Mouse (Mus musculus) limb, embryonic 14.5 days (tissue): Measurements from ENCODE around the gene Robo1. TPM values are rescaled to one million over a fixed set of nuclear protein-coding genes. Genes with fewer than 3 reads are reported as not detected.

ENCODE experiments used
- ATAC-seq: fragments of 200-750 bp; cut with Nextera tagmentation; 2 replicates; pipeline ENCODE4 v1.8.0; 2017; ENCODE audit warnings: low read depth, moderate number of reproducible peaks, moderate TSS enrichment; ENCODE audit not compliant: low FRiP score
- DNase-seq: peaks from one replicate; pipeline ENCODE4 v3.0.0-alpha.2; 2015; ENCODE audit warnings: low spot score
- H3K27ac ChIP-seq: fragments of 300-500 bp; sonication (generic); replicated peaks from 2 replicates; pipeline ENCODE4 v1.5.1; 2014; ENCODE audit warnings: low read depth, mild to moderate bottlenecking, low read length, moderate library complexity, mixed read lengths
- H3K27me3 ChIP-seq: fragments of 300-500 bp; sonication (generic); 2 replicates; pipeline ENCODE4 v1.6.1; 2014; ENCODE audit warnings: low read length, mixed read lengths; ENCODE audit not compliant: control insufficient read depth, insufficient read depth
- H3K36me3 ChIP-seq: fragments of 300-500 bp; sonication (generic); 2 replicates; pipeline ENCODE4 v1.6.1; 2014; ENCODE audit warnings: mild to moderate bottlenecking, low read length, moderate library complexity, mixed read lengths; ENCODE audit not compliant: control insufficient read depth, insufficient read depth
- H3K4me1 ChIP-seq: fragments of 300-500 bp; sonication (generic); 2 replicates; pipeline ENCODE4 v1.6.1; 2014; ENCODE audit warnings: antibody characterized with exemption, low read length, mixed read lengths; ENCODE audit not compliant: control insufficient read depth, insufficient read depth
- H3K4me2 ChIP-seq: fragments of 300-500 bp; sonication (generic); replicated peaks from 2 replicates; pipeline ENCODE4 v1.6.1; 2014; ENCODE audit warnings: low read depth, mild to moderate bottlenecking, low read length, moderate library complexity; ENCODE audit not compliant: severe bottlenecking
- H3K4me3 ChIP-seq: fragments of 300-500 bp; sonication (generic); replicated peaks from 2 replicates; pipeline ENCODE4 v1.5.1; 2014; ENCODE audit warnings: low read length
- H3K9ac ChIP-seq: fragments of 300-500 bp; sonication (generic); 2 replicates; pipeline ENCODE4 v1.6.1; 2014; ENCODE audit warnings: mild to moderate bottlenecking, low read depth, low read length, moderate library complexity; ENCODE audit not compliant: severe bottlenecking
- H3K9me3 ChIP-seq: fragments of 300-500 bp; sonication (generic); 2 replicates; pipeline ENCODE4 v1.6.1; 2016; ENCODE audit warnings: low read length; ENCODE audit not compliant: control insufficient read depth
- POLR2A ChIP-seq: fragments of 200-500 bp; IDR thresholded peaks from 2 replicates; pipeline ENCODE4 v1.8.0; 2012; ENCODE audit warnings: inconsistent platforms, mild to moderate bottlenecking, moderate library complexity, borderline replicate concordance; ENCODE audit not compliant: insufficient read depth, insufficient read length; ENCODE audit errors: extremely low read depth
- WGBS: fragments of 180-500 bp; shearing (Covaris S2); extraction: QIAGEN DNeasy Blood & Tissue Kit; methylation state at CpG from one replicate; pipeline ENCODE4 v1.1.7; 2014; 5-methylcytosine and 5-hydroxymethylcytosine counted together
- polyA plus RNA-seq, 2 experiments: library from polyadenylated mRNA; depleted of rRNA in 1 of 2; stranded (reverse) in 1 of 2; unstranded in 1 of 2; fragments of >200 nt; fragmentation: Nextera tagmentation in 1 of 2; extraction: Ambion mirVana in 1 of 2; gene quantifications; 2 replicates each; pipeline versions ENCODE4 v1.2.1 to v1.2.3; 2012 to 2014

Gene Robo1
- polyA plus RNA-seq, 2 experiments = 41.2 to 44.9 TPM

DNA sequence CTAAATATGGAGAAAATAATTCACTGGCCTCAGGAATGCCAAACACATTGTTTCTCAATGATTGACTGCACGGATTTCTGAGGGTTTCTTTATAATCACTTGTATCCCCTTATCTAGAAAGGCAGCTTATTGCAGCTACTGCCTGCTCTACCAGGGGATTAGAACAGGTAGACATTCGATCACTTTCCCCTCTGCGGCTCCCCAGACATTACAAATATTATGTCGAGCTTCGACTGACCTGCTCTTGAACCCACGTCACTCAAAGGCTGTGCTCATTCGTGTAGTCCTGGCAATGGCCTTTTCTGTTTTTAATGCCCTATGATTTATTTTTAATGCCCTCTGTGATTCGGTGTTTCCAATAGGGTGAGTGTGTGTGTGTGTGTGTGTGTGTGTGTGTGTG is 521.4 kb downstream of the Robo1 start:
- Histone ChIP-seq H3K36me3 (no peaks in the 10 kb centered on the region), H3K9me3 (no peaks in the 10 kb centered on the region), H3K9ac (no peak overlapping the region), H3K4me1 (peaks cover 27% of the 10 kb centered on the region), H3K4me3 (no peak overlapping the region), H3K27me3 (no peaks in the 10 kb centered on the region), H3K27ac (no peak overlapping the region), H3K4me2 (no peak overlapping the region)
- DNase-seq (no peak), ATAC-seq (no peak)
- 41% methylated on average over 8 of the region's 8 CpGs for WGBS
- no peak for TF ChIP-seq POLR2A

DNA sequence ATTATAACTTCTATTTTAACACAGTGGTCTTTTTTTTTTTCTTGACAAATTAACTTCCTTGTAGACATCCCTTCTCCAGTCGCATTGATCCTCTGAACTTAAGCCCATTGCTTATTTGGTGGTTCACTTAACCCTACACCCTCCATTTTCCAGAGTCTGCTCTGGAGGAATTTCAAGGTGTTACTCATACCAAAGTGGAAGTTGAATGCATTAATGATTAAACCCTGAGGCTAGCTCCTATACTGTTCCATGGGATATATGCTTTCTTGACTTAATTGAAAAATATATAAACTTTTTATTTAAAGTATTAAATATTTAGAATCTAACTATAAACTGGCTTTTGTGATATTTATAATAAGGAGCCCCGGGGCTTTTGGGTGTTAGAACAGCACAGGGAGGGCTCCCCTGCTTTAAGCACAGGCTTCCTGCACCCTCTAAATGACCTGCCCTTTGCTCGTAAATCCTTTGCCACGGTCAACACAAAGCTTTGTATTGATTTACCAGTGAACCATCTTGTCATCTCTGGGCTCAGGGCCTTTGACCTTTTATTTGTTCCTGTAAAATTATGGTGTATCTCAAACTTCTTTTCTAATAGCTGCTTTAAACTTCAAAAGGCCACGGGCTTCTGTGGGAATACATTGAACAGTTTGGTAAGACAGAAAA is 522.4 kb downstream of the Robo1 start:
- no peak for TF ChIP-seq POLR2A

DNA sequence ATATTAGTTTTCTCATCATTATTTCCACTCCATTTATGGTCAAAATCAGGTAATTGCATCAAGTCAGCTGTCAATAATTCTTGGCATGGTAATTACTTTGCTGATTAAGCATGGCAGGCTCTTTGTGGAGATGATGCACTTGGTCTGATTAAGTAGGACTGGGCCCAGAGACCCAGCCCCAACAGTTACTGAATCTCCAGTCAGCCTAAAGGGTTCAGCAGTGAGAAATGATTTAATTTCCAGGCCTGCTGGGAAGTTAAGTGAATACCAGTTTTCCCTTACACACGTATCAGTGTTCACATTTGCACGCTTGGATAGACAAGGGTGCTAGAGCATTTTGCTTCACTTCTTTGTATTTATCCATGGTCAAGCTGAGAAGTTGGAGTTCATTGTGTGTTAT is 526.2 kb downstream of the Robo1 start:
- H3K9ac ChIP-seq = no peak overlapping the region
- no peaks in the 10 kb centered on the region for H3K27me3 ChIP-seq
- no peaks in the 10 kb centered on the region for H3K36me3 ChIP-seq
- no peak overlapping the region for H3K4me3 ChIP-seq
- WGBS = 86% methylated on average over 2 of the region's 2 CpGs
- peaks cover 8% of the 10 kb centered on the region for H3K4me1 ChIP-seq
- ATAC-seq = no peak
- no peak overlapping the region for H3K27ac ChIP-seq
- DNase-seq = no peak
- TF ChIP-seq POLR2A = no peak
- H3K9me3 ChIP-seq = no peaks in the 10 kb centered on the region
- no peak overlapping the region for H3K4me2 ChIP-seq

More for the DNA sequence above, 522.4 kb downstream of the Robo1 start:
- no peak overlapping the region for H3K9ac ChIP-seq
- no peak overlapping the region for H3K27ac ChIP-seq
- H3K4me2 ChIP-seq = no peak overlapping the region
- DNase-seq (no peak), ATAC-seq (no peak)
- H3K4me3 ChIP-seq = no peak overlapping the region
- peaks cover 27% of the 10 kb centered on the region for H3K4me1 ChIP-seq
- no peaks in the 10 kb centered on the region for H3K36me3 ChIP-seq
- WGBS = 23% methylated on average over 5 of the region's 5 CpGs
- H3K27me3 ChIP-seq = no peaks in the 10 kb centered on the region
- H3K9me3 ChIP-seq = no peaks in the 10 kb centered on the region

DNA sequence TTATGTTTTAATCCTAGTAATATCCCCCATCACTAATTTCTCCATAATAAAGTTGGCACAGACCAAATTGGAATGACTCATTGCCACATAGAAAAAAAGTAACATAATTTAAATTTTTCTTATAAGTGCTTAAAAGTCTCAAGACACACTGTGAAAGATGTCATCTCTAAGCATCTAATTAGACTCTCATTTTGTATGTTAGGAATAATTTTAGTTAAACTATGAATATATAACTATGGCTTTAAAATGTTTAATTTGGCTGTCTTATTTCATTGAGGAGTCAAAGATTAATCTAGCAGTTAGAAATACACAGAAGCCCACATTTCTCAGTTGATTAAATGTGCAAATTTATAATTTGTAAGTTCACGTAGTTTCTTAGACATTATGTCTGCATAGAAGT is 530.9 kb downstream of the Robo1 start:
- Histone ChIP-seq H3K9me3 (no peaks in the 10 kb centered on the region), H3K4me3 (no peak overlapping the region), H3K27me3 (no peaks in the 10 kb centered on the region), H3K36me3 (no peaks in the 10 kb centered on the region), H3K27ac (no peak overlapping the region), H3K9ac (no peak overlapping the region), H3K4me1 (no peaks in the 10 kb centered on the region), H3K4me2 (no peak overlapping the region)
- no peak for TF ChIP-seq POLR2A
- WGBS = 88% methylated on average over 1 of the region's 1 CpGs
- DNase-seq (no peak), ATAC-seq (no peak)

DNA sequence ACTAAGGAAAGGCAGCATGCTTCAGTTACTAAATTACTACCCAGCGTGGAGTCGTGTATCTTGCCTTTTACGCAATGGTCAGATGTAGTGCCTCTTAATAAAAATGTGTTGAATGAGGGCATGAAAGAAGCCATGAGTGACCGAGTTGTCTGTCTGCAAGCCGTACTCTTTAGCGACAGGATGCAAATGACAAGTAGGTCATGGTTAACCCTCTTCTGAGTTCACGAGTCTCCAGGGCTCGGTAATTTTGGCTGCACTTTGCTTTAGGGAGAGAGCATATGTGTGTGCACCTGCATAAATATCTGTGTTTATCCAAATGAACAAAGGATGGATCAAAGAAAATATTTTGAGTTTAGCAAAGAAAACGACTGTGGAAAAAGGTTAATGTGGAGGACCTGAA is 533.0 kb downstream of the Robo1 start:
- no peak overlapping the region for H3K4me3 ChIP-seq
- H3K9me3 ChIP-seq = no peaks in the 10 kb centered on the region
- H3K27ac ChIP-seq = no peak overlapping the region
- no peak overlapping the region for H3K4me2 ChIP-seq
- no peaks in the 10 kb centered on the region for H3K27me3 ChIP-seq
- no peaks in the 10 kb centered on the region for H3K36me3 ChIP-seq
- no peak for DNase-seq
- 68% methylated on average over 9 of the region's 9 CpGs for WGBS
- no peak overlapping the region for H3K9ac ChIP-seq
- TF ChIP-seq POLR2A = no peak
- H3K4me1 ChIP-seq = no peaks in the 10 kb centered on the region
- no peak for ATAC-seq

DNA sequence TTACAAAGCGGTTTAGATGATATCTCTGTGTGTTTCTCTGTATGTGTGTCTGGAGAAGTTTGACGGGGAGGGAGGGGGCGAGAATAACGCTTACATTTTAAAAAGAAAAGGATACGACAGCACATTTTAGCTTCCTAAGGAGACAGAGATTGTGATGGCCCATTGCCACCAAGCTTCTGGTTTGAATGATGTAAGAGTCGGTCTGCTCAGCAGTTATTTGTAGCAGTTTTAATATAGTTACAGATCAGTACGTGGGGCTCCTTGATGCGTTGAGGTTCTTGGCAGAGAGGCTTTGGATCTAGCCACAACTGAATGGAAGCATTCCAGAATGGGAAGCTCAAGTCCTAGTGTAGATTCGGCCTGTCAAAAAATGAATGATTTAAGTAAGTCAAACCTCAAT is 546.0 kb downstream of the Robo1 start:
- TF ChIP-seq POLR2A = no peak
- Histone ChIP-seq H3K4me2 (no peak overlapping the region), H3K4me1 (peaks cover 19% of the 10 kb centered on the region), H3K9me3 (no peaks in the 10 kb centered on the region), H3K9ac (no peak overlapping the region), H3K27me3 (no peaks in the 10 kb centered on the region), H3K27ac (no peak overlapping the region), H3K4me3 (no peak overlapping the region), H3K36me3 (no peaks in the 10 kb centered on the region)
- WGBS = 60% methylated on average over 9 of the region's 9 CpGs
- no peak for ATAC-seq
- DNase-seq = peak; percentile 79
